Mouse (Mus musculus) lung, postnatal 0 days (tissue): ENCODE results near the gene Slc25a17.

Source experiments
- CTCF ChIP-seq: IDR thresholded peaks from 2 replicates; pipeline ENCODE4 v1.5.1; 2016; ENCODE audit warnings: antibody characterized with exemption, mild to moderate bottlenecking
- EP300 ChIP-seq: IDR thresholded peaks from 2 replicates; pipeline ENCODE4 v1.6.1; 2016; ENCODE audit warnings: antibody characterized with exemption, mild to moderate bottlenecking, control low read depth

- no peak for TF ChIP-seq CTCF
- TF ChIP-seq EP300 = no peak
Measured at GRCm38 (mm10) chr15:81370356-81370755, 9.7 kb upstream of the Slc25a17 start.
